Mouse (Mus musculus): Measurements from ENCODE around the gene Ly6g6d. TPM values are rescaled to one million over a fixed set of nuclear protein-coding genes. Genes with fewer than 3 reads are reported as not detected.

Gene Ly6g6d
- polyA plus RNA-seq, 1 experiment = 3.6 TPM

DNA sequence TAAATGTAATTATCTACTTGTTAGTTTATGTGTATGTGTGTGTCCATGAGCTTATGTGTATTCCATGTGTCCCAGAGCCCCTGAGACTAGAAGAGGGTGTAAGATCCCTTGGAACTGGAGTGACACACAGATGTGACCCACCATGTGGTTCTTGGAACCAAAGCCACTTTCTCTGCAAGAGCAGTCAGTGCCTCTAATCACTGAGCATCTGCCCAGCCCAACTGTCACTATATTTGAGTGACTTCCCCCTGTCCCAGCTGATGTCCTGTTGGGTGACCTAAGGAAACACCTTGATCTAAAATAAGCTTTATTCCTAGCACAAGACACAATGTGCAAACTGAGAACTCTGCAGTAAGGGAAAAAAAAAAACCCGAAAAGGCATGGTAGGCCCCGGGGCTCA lies 49.5 kb downstream of the Ly6g6d start:
- no peaks in the 10 kb centered on the region; the same call in 1 of the 2 replicates for H3K4me1 ChIP-seq (ENCODE audit: control insufficient read depth, insufficient read depth, low read length)
- TF ChIP-seq CTCF (IDR thresholded peaks at IDR 0.05; ENCODE audit: extremely low read depth, insufficient read depth, low read length) (no peak), POLR2A (IDR thresholded peaks at IDR 0.05; ENCODE audit: extremely low read depth, insufficient read depth, low read length) (no peak)
- no peak overlapping the region for H3K27ac ChIP-seq (ENCODE audit: insufficient read depth, low read length)
- H3K4me3 ChIP-seq (ENCODE audit: insufficient read depth, low read length) = no peak overlapping the region

DNA sequence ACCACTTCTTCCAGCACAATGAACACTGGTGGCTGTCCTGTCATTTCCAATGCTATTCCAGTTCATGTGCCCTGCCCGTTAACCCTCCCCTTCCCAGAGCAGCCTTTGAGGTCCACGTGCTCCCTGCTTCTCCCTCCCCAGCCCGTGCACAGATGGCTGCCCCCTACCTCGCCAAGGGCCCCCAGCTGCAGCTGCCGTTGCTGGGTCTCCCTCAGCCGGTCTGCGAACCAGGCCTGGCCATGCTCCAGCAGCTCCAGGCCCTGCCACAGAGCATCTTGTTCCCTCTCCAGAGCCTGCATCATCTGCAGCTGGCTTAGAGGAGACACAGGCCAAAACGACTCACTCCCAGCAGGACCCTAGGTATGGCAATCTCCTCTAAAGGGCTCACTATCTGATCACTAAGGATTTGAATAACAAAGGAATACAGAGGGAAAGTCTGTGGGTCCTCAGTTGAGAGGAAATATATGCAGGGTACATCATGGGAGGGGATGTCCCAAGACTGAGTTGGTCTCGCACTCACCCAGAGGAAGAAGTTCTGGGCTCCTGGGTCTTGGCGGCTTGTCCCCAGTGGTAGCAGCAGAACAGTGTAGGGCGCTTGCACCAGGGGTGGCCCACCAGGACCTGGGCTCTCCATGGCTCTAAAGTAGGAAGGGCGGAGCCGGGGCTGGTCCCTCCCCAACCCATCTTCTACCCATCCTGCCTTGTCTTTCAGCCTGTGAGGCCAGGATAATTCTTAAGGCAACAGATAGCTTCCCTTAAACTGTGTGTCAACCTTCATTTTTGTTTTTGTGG lies 50.4 kb downstream of the Ly6g6d start, which contains the start of gene Sapcd1:
Sapcd1 (minus strand) TSS at position 740 of the 792 bp plus-strand sequence.
- Histone ChIP-seq H3K4me3 (ENCODE audit: insufficient read depth, low read length) (no peak within 1 kb of the TSS), H3K27ac (ENCODE audit: insufficient read depth, low read length) (no peak within 1 kb of the TSS), H3K4me1 (ENCODE audit: control insufficient read depth, insufficient read depth, low read length) (no peaks in the 10 kb centered on the region; the same call in 1 of the 2 replicates)
- TF ChIP-seq CTCF (IDR thresholded peaks at IDR 0.05; ENCODE audit: extremely low read depth, insufficient read depth, low read length) = no peak
- TF ChIP-seq POLR2A (IDR thresholded peaks at IDR 0.05; ENCODE audit: extremely low read depth, insufficient read depth, low read length) = no peak

DNA sequence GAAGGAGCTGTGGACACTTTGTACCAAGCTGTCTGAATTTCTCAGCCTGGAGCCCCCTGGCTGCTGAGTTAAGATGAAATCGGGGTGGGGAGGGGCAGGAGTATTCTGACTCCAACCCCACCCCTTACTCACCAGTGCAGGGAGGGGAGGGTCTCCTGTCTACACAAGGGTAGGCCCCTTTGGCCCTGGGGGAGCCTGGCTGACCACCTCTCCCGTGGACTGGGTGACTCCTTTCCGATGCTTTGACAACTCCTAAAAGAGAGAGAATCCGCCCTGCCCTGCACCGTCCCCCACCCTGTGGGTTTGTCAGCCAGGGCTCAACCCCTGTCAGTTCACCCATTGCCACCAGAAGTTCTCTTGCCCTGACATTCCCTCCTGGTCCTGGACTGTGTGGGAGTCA lies 51.7 kb downstream of the Ly6g6d start:
- no peaks in the 10 kb centered on the region; the same call in 1 of the 2 replicates for H3K4me1 ChIP-seq (ENCODE audit: control insufficient read depth, insufficient read depth, low read length)
- TF ChIP-seq POLR2A (IDR thresholded peaks at IDR 0.05; ENCODE audit: extremely low read depth, insufficient read depth, low read length) (no peak), CTCF (IDR thresholded peaks at IDR 0.05; ENCODE audit: extremely low read depth, insufficient read depth, low read length) (no peak)
- H3K27ac ChIP-seq (ENCODE audit: insufficient read depth, low read length) = no peak overlapping the region
- no peak overlapping the region for H3K4me3 ChIP-seq (ENCODE audit: insufficient read depth, low read length)

DNA sequence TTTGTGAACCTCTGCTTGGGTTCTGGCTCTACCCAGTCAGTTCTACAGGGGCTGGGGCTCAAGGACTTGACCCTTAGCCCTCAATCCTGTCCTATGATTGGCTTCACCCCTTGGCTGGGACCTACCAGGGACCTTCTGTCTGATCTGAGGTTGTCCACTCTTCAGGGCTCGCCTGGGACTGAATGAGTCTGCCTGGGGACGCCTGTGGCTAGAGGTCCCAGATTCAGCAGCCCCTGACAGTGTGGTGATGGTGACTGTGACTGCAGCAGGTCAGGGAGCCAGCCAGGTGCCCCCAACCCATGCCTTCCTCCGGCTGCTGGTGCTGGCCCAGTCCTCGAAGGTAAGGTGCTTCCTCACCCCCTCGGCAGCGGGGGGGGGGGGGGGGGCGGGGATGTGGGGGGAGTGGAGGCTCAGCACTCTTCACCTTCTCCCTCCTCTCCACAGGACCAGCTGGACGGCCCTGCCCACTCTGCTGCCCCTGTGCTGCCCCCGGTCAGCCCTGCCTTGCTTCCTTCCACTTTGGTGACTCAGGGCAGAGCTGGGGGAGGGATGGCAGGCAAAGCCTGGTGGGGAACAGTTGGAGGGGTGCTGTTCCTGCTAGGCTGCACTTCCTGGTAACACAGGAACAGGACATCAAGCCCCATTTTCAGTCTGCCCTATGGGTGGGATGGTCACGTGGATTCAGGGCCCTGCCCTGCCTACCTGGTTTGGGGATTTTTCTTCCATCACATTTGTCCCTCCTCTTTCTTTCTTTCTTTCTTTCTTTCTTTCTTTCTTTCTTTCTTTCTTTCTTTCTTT lies 53.0 kb downstream of the Ly6g6d start:
- H3K27ac ChIP-seq (ENCODE audit: insufficient read depth, low read length) = no peak overlapping the region
- H3K4me3 ChIP-seq (ENCODE audit: insufficient read depth, low read length) = no peak overlapping the region
- H3K4me1 ChIP-seq (ENCODE audit: control insufficient read depth, insufficient read depth, low read length) = no peaks in the 10 kb centered on the region; the same call in 1 of the 2 replicates
- TF ChIP-seq CTCF (IDR thresholded peaks at IDR 0.05; ENCODE audit: extremely low read depth, insufficient read depth, low read length) (no peak), POLR2A (IDR thresholded peaks at IDR 0.05; ENCODE audit: extremely low read depth, insufficient read depth, low read length) (no peak)

DNA sequence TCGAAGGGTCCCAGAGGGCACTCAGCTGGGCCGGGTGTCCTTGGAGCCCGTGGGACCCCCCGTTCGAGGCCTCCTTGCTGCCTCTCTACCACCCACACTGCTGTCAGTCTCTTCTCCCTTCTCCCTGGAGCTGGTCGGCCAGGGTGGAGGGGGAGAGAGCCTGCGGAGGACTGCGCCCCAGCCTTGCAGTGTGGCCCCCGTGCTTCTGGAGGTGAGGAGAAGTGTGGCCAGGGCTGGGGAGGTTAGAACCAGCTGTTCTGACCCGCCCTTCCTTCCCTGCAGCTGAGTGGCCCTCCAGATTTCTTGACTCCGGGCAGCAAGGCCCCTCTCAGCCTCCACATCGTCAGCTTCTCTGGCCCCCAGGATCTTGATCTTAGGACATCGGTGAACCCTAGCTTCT lies 53.6 kb downstream of the Ly6g6d start:
- H3K27ac ChIP-seq (ENCODE audit: insufficient read depth, low read length) = no peak overlapping the region
- no peaks in the 10 kb centered on the region for H3K4me1 ChIP-seq (ENCODE audit: control insufficient read depth, insufficient read depth, low read length)
- no peak overlapping the region for H3K4me3 ChIP-seq (ENCODE audit: insufficient read depth, low read length)
- TF ChIP-seq CTCF (IDR thresholded peaks at IDR 0.05; ENCODE audit: extremely low read depth, insufficient read depth, low read length) (no peak), POLR2A (IDR thresholded peaks at IDR 0.05; ENCODE audit: extremely low read depth, insufficient read depth, low read length) (no peak)

DNA sequence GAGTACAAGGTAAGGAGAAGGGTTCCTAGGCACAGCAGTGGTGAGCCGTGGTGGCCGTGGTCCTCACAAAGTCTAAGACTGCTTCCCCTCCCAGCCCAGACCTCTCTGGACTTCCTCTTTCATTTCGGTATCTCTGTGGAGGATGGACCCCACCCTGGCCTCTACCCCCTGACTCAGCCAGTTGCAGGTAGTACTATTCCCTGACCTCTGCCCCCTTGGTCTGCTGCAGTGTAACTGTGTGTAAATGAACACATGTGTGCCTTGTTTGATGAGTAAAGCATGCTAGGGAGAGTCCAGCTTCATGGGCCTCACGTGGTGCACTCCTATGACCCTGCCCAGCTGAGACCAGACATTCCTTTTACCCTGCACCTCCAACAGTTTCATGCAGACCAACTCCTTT lies 54.1 kb downstream of the Ly6g6d start:
- no peaks in the 10 kb centered on the region for H3K4me1 ChIP-seq (ENCODE audit: control insufficient read depth, insufficient read depth, low read length)
- no peak for TF ChIP-seq CTCF (IDR thresholded peaks at IDR 0.05; ENCODE audit: extremely low read depth, insufficient read depth, low read length)
- no peak for TF ChIP-seq POLR2A (IDR thresholded peaks at IDR 0.05; ENCODE audit: extremely low read depth, insufficient read depth, low read length)
- H3K4me3 ChIP-seq (ENCODE audit: insufficient read depth, low read length) = no peak overlapping the region
- H3K27ac ChIP-seq (ENCODE audit: insufficient read depth, low read length) = no peak overlapping the region

DNA sequence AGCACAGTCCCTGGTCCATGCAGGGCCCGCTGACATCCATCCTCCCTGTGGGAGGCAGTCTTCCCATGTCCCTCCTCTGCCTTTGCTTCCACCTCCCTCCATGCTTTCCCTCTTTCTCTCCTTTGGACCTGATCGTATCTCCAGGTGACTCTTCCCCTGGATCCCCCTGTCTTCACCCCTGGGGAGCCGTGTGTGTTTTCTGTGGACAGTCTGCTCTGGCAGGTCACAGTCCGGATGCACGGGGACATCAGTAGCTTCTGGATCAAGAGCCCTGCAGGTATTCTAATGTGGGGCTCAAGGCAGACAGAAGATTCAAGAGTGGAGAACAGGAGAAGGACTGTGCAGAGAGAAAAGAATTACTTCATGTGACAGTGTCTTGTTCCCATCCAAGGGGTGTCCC lies 54.6 kb downstream of the Ly6g6d start:
- TF ChIP-seq POLR2A (IDR thresholded peaks at IDR 0.05; ENCODE audit: extremely low read depth, insufficient read depth, low read length) = no peak
- TF ChIP-seq CTCF (IDR thresholded peaks at IDR 0.05; ENCODE audit: extremely low read depth, insufficient read depth, low read length) = no peak
- Histone ChIP-seq H3K27ac (ENCODE audit: insufficient read depth, low read length) (no peak overlapping the region), H3K4me1 (ENCODE audit: control insufficient read depth, insufficient read depth, low read length) (no peaks in the 10 kb centered on the region), H3K4me3 (ENCODE audit: insufficient read depth, low read length) (no peak overlapping the region)

DNA sequence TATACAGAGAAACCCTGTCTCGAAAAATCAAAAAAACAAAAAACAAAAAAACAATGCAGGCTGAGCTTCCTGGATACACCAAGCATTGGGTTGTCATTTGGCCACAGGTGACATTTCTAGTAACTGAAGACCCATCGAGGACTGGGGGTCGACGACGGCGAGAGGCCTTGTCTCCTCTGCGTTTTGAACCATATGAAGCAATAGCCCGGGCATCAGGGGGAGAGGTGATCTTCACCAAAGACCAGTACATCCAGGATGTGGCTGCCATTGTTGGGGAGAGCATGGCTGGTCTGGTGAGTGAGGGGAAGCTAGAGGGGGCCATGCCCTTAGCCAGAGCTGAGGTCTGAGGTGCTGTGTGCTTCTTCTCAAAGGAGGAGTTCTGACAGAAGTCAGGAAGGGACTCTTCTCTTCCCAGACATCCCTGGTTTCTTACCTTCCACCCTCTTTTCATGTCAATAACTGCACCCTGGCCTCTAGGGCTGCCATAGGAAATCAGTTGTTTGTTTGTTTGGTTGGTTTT lies 55.3 kb downstream of the Ly6g6d start:
- Histone ChIP-seq H3K4me1 (ENCODE audit: control insufficient read depth, insufficient read depth, low read length) (no peaks in the 10 kb centered on the region), H3K27ac (ENCODE audit: insufficient read depth, low read length) (no peak overlapping the region), H3K4me3 (ENCODE audit: insufficient read depth, low read length) (no peak overlapping the region)
- TF ChIP-seq CTCF (IDR thresholded peaks at IDR 0.05; ENCODE audit: extremely low read depth, insufficient read depth, low read length) = no peak
- TF ChIP-seq POLR2A (IDR thresholded peaks at IDR 0.05; ENCODE audit: extremely low read depth, insufficient read depth, low read length) = no peak

DNA sequence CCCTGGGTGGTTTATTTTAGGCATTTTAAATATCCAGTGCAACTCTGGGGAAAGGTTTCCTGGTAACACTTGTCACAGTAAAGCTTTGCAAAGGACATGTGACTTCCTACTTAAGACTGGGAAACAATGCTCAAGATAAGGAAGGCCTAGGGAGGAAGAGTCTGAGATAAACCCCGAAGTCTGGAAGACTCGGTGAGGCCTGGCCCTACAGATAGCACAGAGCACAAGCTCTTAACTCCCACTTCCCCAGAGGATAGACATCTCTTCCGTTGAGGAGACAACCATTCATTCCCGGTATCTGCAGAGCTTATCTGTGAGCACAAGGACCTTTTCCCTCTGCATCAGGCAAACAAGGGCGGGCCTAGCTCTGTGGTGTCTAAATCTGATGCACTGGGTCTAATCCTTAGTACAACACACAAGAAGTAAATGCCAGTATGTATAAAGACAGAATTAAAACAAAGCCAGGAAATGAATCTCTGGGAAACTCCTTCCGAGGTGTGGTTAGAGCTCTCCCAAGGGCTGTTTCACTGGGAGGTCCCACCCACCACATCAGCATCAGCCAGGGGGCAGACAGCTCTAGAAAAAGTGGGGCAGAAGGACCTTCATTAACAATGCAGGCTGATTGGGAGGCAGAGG lies 55.9 kb downstream of the Ly6g6d start:
- no peaks in the 10 kb centered on the region for H3K4me1 ChIP-seq (ENCODE audit: control insufficient read depth, insufficient read depth, low read length)
- H3K27ac ChIP-seq (ENCODE audit: insufficient read depth, low read length) = no peak overlapping the region
- TF ChIP-seq POLR2A (IDR thresholded peaks at IDR 0.05; ENCODE audit: extremely low read depth, insufficient read depth, low read length) (no peak), CTCF (IDR thresholded peaks at IDR 0.05; ENCODE audit: extremely low read depth, insufficient read depth, low read length) (no peak)
- H3K4me3 ChIP-seq (ENCODE audit: insufficient read depth, low read length) = no peak overlapping the region

Other genes with a start within 250 kb of the Ly6g6d start
- 80.0 and 80.7 TPM in 2 replicates for gene Stk19, start 241.1 kb downstream of the Ly6g6d start, polyA plus RNA-seq (2012; rRNA removed)
- 53.1 and 55.5 TPM in 2 replicates for gene Dxo, start 241.0 kb downstream of the Ly6g6d start, polyA plus RNA-seq (2012; rRNA removed)
- 74.0 and 81.2 TPM in 2 replicates for gene Skiv2l, start 227.9 kb downstream of the Ly6g6d start, polyA plus RNA-seq (2012; rRNA removed)
- gene Nelfe, start 227.7 kb downstream of the Ly6g6d start, polyA plus RNA-seq (2012; rRNA removed) = 56.3 and 65.8 TPM in 2 replicates
- gene Cfb, start 215.5 kb downstream of the Ly6g6d start, polyA plus RNA-seq (2012; rRNA removed) = 0.08 and 0.32 TPM in 2 replicates
- gene Zbtb12, start 198.6 kb downstream of the Ly6g6d start, polyA plus RNA-seq (2012; rRNA removed) = 4.8 and 4.9 TPM in 2 replicates
- gene Gm20547, start 196.0 kb downstream of the Ly6g6d start, polyA plus RNA-seq (2012; rRNA removed) = 0.04 and 0.13 TPM in 2 replicates
- gene C2, start 179.8 kb downstream of the Ly6g6d start, polyA plus RNA-seq (2012; rRNA removed) = 3.2 and 3.4 TPM in 2 replicates
- gene Ehmt2, start 179.6 kb downstream of the Ly6g6d start, polyA plus RNA-seq (2012; rRNA removed) = 247 and 264 TPM in 2 replicates
- 0.46 and 0.49 TPM in 2 replicates for gene Slc44a4, start 163.6 kb downstream of the Ly6g6d start, polyA plus RNA-seq (2012; rRNA removed)
- gene Neu1, start 146.8 kb downstream of the Ly6g6d start, polyA plus RNA-seq (2012; rRNA removed) = 49.4 and 50.5 TPM in 2 replicates
- gene Hspa1b, start 118.8 kb downstream of the Ly6g6d start, polyA plus RNA-seq (2012; rRNA removed) = 8.4 and 11.6 TPM in 2 replicates
- not detected in 2 replicates for gene Gm20481, start 108.2 kb downstream of the Ly6g6d start, polyA plus RNA-seq (2012; rRNA removed)
- gene Hspa1a, start 105.9 kb downstream of the Ly6g6d start, polyA plus RNA-seq (2012; rRNA removed) = 12.0 and 14.0 TPM in 2 replicates
- gene Hspa1l, start 105.4 kb downstream of the Ly6g6d start, polyA plus RNA-seq (2012; rRNA removed) = 0.50 and 0.59 TPM in 2 replicates
- 36.9 and 37.2 TPM in 2 replicates for gene Lsm2, start 96.2 kb downstream of the Ly6g6d start, polyA plus RNA-seq (2012; rRNA removed)
- gene Vars, start 77.1 kb downstream of the Ly6g6d start, polyA plus RNA-seq (2012; rRNA removed) = 43.7 and 46.6 TPM in 2 replicates
- 0.29 and 0.36 TPM in 2 replicates for gene Vwa7, start 61.5 kb downstream of the Ly6g6d start, polyA plus RNA-seq (2012; rRNA removed)
- gene Sapcd1, start 50.0 kb downstream of the Ly6g6d start, polyA plus RNA-seq (2012; rRNA removed) = 0.94 and 0.96 TPM in 2 replicates
- gene Msh5, start 31.3 kb downstream of the Ly6g6d start, polyA plus RNA-seq (2012; rRNA removed) = 0.58 and 0.72 TPM in 2 replicates
- 18.4 and 18.7 TPM in 2 replicates for gene Clic1, start 28.1 kb downstream of the Ly6g6d start, polyA plus RNA-seq (2012; rRNA removed)
- gene Ddah2, start 19.0 kb downstream of the Ly6g6d start, polyA plus RNA-seq (2012; rRNA removed) = 25.1 and 26.8 TPM in 2 replicates
- not detected in 2 replicates for gene Ly6g6c, start 12.7 kb downstream of the Ly6g6d start, polyA plus RNA-seq (2012; rRNA removed)
- gene Mpig6b, start 11.9 kb downstream of the Ly6g6d start, polyA plus RNA-seq (2012; rRNA removed) = not detected in 2 replicates
- 4.8 and 5.5 TPM in 2 replicates for gene Ly6g6e, start 1.2 kb downstream of the Ly6g6d start, polyA plus RNA-seq (2012; rRNA removed)
- gene Ly6g6f, start 7.5 kb upstream of the Ly6g6d start, polyA plus RNA-seq (2012; rRNA removed) = 0.44 and 1.1 TPM in 2 replicates
- gene Abhd16a, start 11.2 kb upstream of the Ly6g6d start, polyA plus RNA-seq (2012; rRNA removed) = 147 and 159 TPM in 2 replicates
- not detected in 2 replicates for gene Ly6g5c, start 30.2 kb upstream of the Ly6g6d start, polyA plus RNA-seq (2012; rRNA removed)
- gene Ly6g5b, start 37.4 kb upstream of the Ly6g6d start, polyA plus RNA-seq (2012; rRNA removed) = 0.91 and 1.3 TPM in 2 replicates
- 20.4 and 21.0 TPM in 2 replicates for gene Gpank1, start 43.4 kb upstream of the Ly6g6d start, polyA plus RNA-seq (2012; rRNA removed)
- gene Csnk2b, start 44.0 kb upstream of the Ly6g6d start, polyA plus RNA-seq (2012; rRNA removed) = 191 and 200 TPM in 2 replicates
- 9.6 and 10.3 TPM in 2 replicates for gene D17H6S53E, start 48.3 kb upstream of the Ly6g6d start, polyA plus RNA-seq (2012; rRNA removed)
- 0.13 TPM in 2 replicates for gene Apom, start 54.0 kb upstream of the Ly6g6d start, polyA plus RNA-seq (2012; rRNA removed)
- gene Bag6, start 57.1 kb upstream of the Ly6g6d start, polyA plus RNA-seq (2012; rRNA removed) = 194 and 212 TPM in 2 replicates
- 269 and 273 TPM in 2 replicates for gene Prrc2a, start 86.8 kb upstream of the Ly6g6d start, polyA plus RNA-seq (2012; rRNA removed)
- gene Aif1, start 98.0 kb upstream of the Ly6g6d start, polyA plus RNA-seq (2012; rRNA removed) = 13.0 and 13.2 TPM in 2 replicates
- gene Lst1, start 110.4 kb upstream of the Ly6g6d start, polyA plus RNA-seq (2012; rRNA removed) = 18.9 and 20.2 TPM in 2 replicates
- 0.71 and 1.5 TPM in 2 replicates for gene Ltb, start 116.4 kb upstream of the Ly6g6d start, polyA plus RNA-seq (2012; rRNA removed)
- gene Tnf, start 123.9 kb upstream of the Ly6g6d start, polyA plus RNA-seq (2012; rRNA removed) = 0.06 and 0.11 TPM in 2 replicates
- 0.19 and 0.32 TPM in 2 replicates for gene Lta, start 127.3 kb upstream of the Ly6g6d start, polyA plus RNA-seq (2012; rRNA removed)
- gene Gm16181, start 142.8 kb upstream of the Ly6g6d start, polyA plus RNA-seq (2012; rRNA removed) = not detected in 2 replicates
- 765 and 777 TPM in 2 replicates for gene Atp6v1g2, start 155.6 kb upstream of the Ly6g6d start, polyA plus RNA-seq (2012; rRNA removed)
- 12.2 and 13.8 TPM in 2 replicates for gene Nfkbil1, start 157.7 kb upstream of the Ly6g6d start, polyA plus RNA-seq (2012; rRNA removed)
- 382 and 400 TPM in 2 replicates for gene Ddx39b, start 163.7 kb upstream of the Ly6g6d start, polyA plus RNA-seq (2012; rRNA removed)
- gene H2-D1, start 184.7 kb upstream of the Ly6g6d start, polyA plus RNA-seq (2012; rRNA removed) = 64.1 and 72.6 TPM in 2 replicates
- 0.68 and 0.88 TPM in 2 replicates for gene H2-Q1, start 242.3 kb upstream of the Ly6g6d start, polyA plus RNA-seq (2012; rRNA removed)

Measured in cortical plate, adult 2 months (tissue).